Mouse (Mus musculus): ENCODE measurements around the gene Tspan1. TPM values are rescaled to one million over a fixed set of nuclear protein-coding genes. Genes with fewer than 3 reads are reported as not detected.

Tspan1 gene
- polyA plus RNA-seq, 1 experiment, result 0.16 TPM

GRCm38 (mm10) chr4:116157882-116158281, 9.5 kb downstream of the Tspan1 start:
- Histone ChIP-seq H3K4me2 (ENCODE audit: low read depth) (no peak overlapping the region), H3K27me3 (ENCODE audit: control insufficient read depth, insufficient read depth, insufficient read length) (no peaks in the 10 kb centered on the region), H3K36me3 (ENCODE audit: control insufficient read depth, insufficient read depth) (peaks cover 36% of the 10 kb centered on the region), H3ac (ENCODE audit: control insufficient read depth, insufficient read length) (no peak overlapping the region), H3K4me3 (no peak overlapping the region), H3K79me2 (ENCODE audit: control insufficient read depth, insufficient read depth) (no peaks in the 10 kb centered on the region)
- TF ChIP-seq POLR2AphosphoS2 (IDR thresholded peaks at IDR 0.05; ENCODE audit: insufficient read length, low read depth) (no peak), CEBPB (IDR thresholded peaks at IDR 0.05; ENCODE audit: insufficient read depth, poor library complexity, severe bottlenecking) (no peak), POLR2A (IDR thresholded peaks at IDR 0.05; ENCODE audit: insufficient read length, low read depth) (no peak), USF1 (IDR thresholded peaks at IDR 0.05; ENCODE audit: low read depth) (no peak), TCF3 (IDR thresholded peaks at IDR 0.05; ENCODE audit: insufficient read length, low read depth) (no peak), REST (IDR thresholded peaks at IDR 0.05; ENCODE audit: insufficient read depth, insufficient read length) (no peak), MAX (IDR thresholded peaks at IDR 0.05; ENCODE audit: low read depth) (no peak), MYOG (IDR thresholded peaks at IDR 0.05; ENCODE audit: control insufficient read depth in 1 of 3, insufficient read depth in 1 of 3, insufficient read length in 2 of 3, low read depth in 2 of 3) (no peak), MYOD1 (IDR thresholded peaks at IDR 0.05; ENCODE audit: control insufficient read depth in 1 of 3, insufficient read length in 2 of 3, low read depth in 2 of 3) (no peak), E2F4 (IDR thresholded peaks at IDR 0.05; ENCODE audit: insufficient read depth) (no peak), SRF (IDR thresholded peaks at IDR 0.05; ENCODE audit: control insufficient read depth, insufficient read length, low read depth) (no peak), TCF12 (IDR thresholded peaks at IDR 0.05; ENCODE audit: insufficient read depth, poor library complexity, severe bottlenecking) (no peak)

- H3K36me3 ChIP-seq (ENCODE audit: control insufficient read depth, insufficient read depth), result peaks cover 27% of the 10 kb centered on the region
- H3K4me3 ChIP-seq, result no peak overlapping the region
- H3K27me3 ChIP-seq (ENCODE audit: control insufficient read depth, insufficient read depth, insufficient read length), result no peaks in the 10 kb centered on the region
- H3K79me2 ChIP-seq (ENCODE audit: control insufficient read depth, insufficient read depth), result peaks cover 20% of the 10 kb centered on the region
- H3K4me2 ChIP-seq (ENCODE audit: low read depth), result no peak overlapping the region
- TF ChIP-seq REST (IDR thresholded peaks at IDR 0.05; ENCODE audit: insufficient read depth, insufficient read length), result no peak
- TF ChIP-seq MYOD1 (IDR thresholded peaks at IDR 0.05; ENCODE audit: control insufficient read depth in 1 of 3, insufficient read length in 2 of 3, low read depth in 2 of 3), result no peak
- no peak for TF ChIP-seq POLR2AphosphoS2 (IDR thresholded peaks at IDR 0.05; ENCODE audit: insufficient read length, low read depth)
- TF ChIP-seq POLR2A (IDR thresholded peaks at IDR 0.05; ENCODE audit: insufficient read length, low read depth), result no peak
- H3ac ChIP-seq (ENCODE audit: control insufficient read depth, insufficient read length), result no peak overlapping the region
These were observed 14.7 kb downstream of the Tspan1 start for GRCm38 (mm10) chr4:116152702-116153101.

- no peaks in the 10 kb centered on the region for H3K27me3 ChIP-seq (ENCODE audit: control insufficient read depth, insufficient read depth, insufficient read length)
- peak within 1 kb of the TSS; percentile 94 for H3K4me2 ChIP-seq (ENCODE audit: low read depth)
- H3K79me2 ChIP-seq (ENCODE audit: control insufficient read depth, insufficient read depth), result peaks cover 20% of the 10 kb centered on the region
- H3K36me3 ChIP-seq (ENCODE audit: control insufficient read depth, insufficient read depth), result peaks cover 24% of the 10 kb centered on the region
- peak within 1 kb of the TSS; percentile 68 for H3ac ChIP-seq (ENCODE audit: control insufficient read depth, insufficient read length)
- peak within 1 kb of the TSS; percentile 95 for H3K4me3 ChIP-seq
- TF ChIP-seq TCF3 (IDR thresholded peaks at IDR 0.05; ENCODE audit: insufficient read length, low read depth) (no peak), USF1 (IDR thresholded peaks at IDR 0.05; ENCODE audit: low read depth) (no peak), MYOG (IDR thresholded peaks at IDR 0.05; ENCODE audit: control insufficient read depth in 1 of 3, insufficient read depth in 1 of 3, insufficient read length in 2 of 3, low read depth in 2 of 3) (no peak), TCF12 (IDR thresholded peaks at IDR 0.05; ENCODE audit: insufficient read depth, poor library complexity, severe bottlenecking) (no peak), MYOD1 (IDR thresholded peaks at IDR 0.05; ENCODE audit: control insufficient read depth in 1 of 3, insufficient read length in 2 of 3, low read depth in 2 of 3) (no peak), MAX (IDR thresholded peaks at IDR 0.05; ENCODE audit: low read depth) (no peak), SRF (IDR thresholded peaks at IDR 0.05; ENCODE audit: control insufficient read depth, insufficient read length, low read depth) (no peak), REST (IDR thresholded peaks at IDR 0.05; ENCODE audit: insufficient read depth, insufficient read length) (no peak), CEBPB (IDR thresholded peaks at IDR 0.05; ENCODE audit: insufficient read depth, poor library complexity, severe bottlenecking) (no peak), POLR2AphosphoS2 (IDR thresholded peaks at IDR 0.05; ENCODE audit: insufficient read length, low read depth) (no peak), E2F4 (IDR thresholded peaks at IDR 0.05; ENCODE audit: insufficient read depth) (no peak), POLR2A (IDR thresholded peaks at IDR 0.05; ENCODE audit: insufficient read length, low read depth) (no peak)
These were observed 16.2 kb downstream of the Tspan1 start, which contains the start of gene Lurap1 for GRCm38 (mm10) chr4:116151238-116151637. TSS of gene Lurap1 (minus strand) at chr4:116151338.

- Histone ChIP-seq H3ac (ENCODE audit: control insufficient read depth, insufficient read length) (peak overlapping the region; percentile 68), H3K27me3 (ENCODE audit: control insufficient read depth, insufficient read depth, insufficient read length) (no peaks in the 10 kb centered on the region), H3K36me3 (ENCODE audit: control insufficient read depth, insufficient read depth) (peaks cover 24% of the 10 kb centered on the region), H3K4me3 (peak overlapping the region; percentile 95), H3K79me2 (ENCODE audit: control insufficient read depth, insufficient read depth) (peaks cover 20% of the 10 kb centered on the region), H3K4me2 (ENCODE audit: low read depth) (peak overlapping the region; percentile 94)
- TF ChIP-seq POLR2AphosphoS2 (IDR thresholded peaks at IDR 0.05; ENCODE audit: insufficient read length, low read depth) (no peak), POLR2A (IDR thresholded peaks at IDR 0.05; ENCODE audit: insufficient read length, low read depth) (no peak), SRF (IDR thresholded peaks at IDR 0.05; ENCODE audit: control insufficient read depth, insufficient read length, low read depth) (no peak), MAX (IDR thresholded peaks at IDR 0.05; ENCODE audit: low read depth) (no peak), TCF12 (IDR thresholded peaks at IDR 0.05; ENCODE audit: insufficient read depth, poor library complexity, severe bottlenecking) (no peak), MYOG (IDR thresholded peaks at IDR 0.05; ENCODE audit: control insufficient read depth in 1 of 3, insufficient read depth in 1 of 3, insufficient read length in 2 of 3, low read depth in 2 of 3) (no peak), MYOD1 (IDR thresholded peaks at IDR 0.05; ENCODE audit: control insufficient read depth in 1 of 3, insufficient read length in 2 of 3, low read depth in 2 of 3) (no peak), E2F4 (IDR thresholded peaks at IDR 0.05; ENCODE audit: insufficient read depth) (no peak), CEBPB (IDR thresholded peaks at IDR 0.05; ENCODE audit: insufficient read depth, poor library complexity, severe bottlenecking) (no peak), TCF3 (IDR thresholded peaks at IDR 0.05; ENCODE audit: insufficient read length, low read depth) (no peak), REST (IDR thresholded peaks at IDR 0.05; ENCODE audit: insufficient read depth, insufficient read length) (no peak), USF1 (IDR thresholded peaks at IDR 0.05; ENCODE audit: low read depth) (no peak)
These were observed 16.6 kb downstream of the Tspan1 start for GRCm38 (mm10) chr4:116150862-116151221.

Measured in myocyte (in vitro differentiated cells).